Mouse (Mus musculus) stomach, embryonic 16.5 days (tissue): ENCODE data around the gene Ier5. TPM values are rescaled to one million over a fixed set of nuclear protein-coding genes. Genes with fewer than 3 reads are reported as not detected.

Experiments used
- ATAC-seq: fragments of 200-750 bp; cut with Nextera tagmentation; 2 replicates; pipeline ENCODE4 v1.8.0; 2017; ENCODE audit warnings: moderate number of reproducible peaks, moderate TSS enrichment; ENCODE audit not compliant: insufficient read depth, low FRiP score
- H3K27ac ChIP-seq: fragments of 300-500 bp; sonication (generic); 2 replicates; pipeline ENCODE4 v1.5.1; 2014; ENCODE audit warnings: low read length
- H3K27me3 ChIP-seq: fragments of 300-500 bp; sonication (generic); 2 replicates; pipeline ENCODE4 v1.6.1; 2014; ENCODE audit warnings: low read length, control low read depth, mixed read lengths; ENCODE audit not compliant: control insufficient read depth, insufficient read depth
- H3K36me3 ChIP-seq: fragments of 300-500 bp; sonication (generic); 2 replicates; pipeline ENCODE4 v1.6.1; 2014; ENCODE audit warnings: low read length; ENCODE audit not compliant: control insufficient read depth, insufficient read depth
- H3K4me1 ChIP-seq: fragments of 300-500 bp; sonication (generic); 2 replicates; pipeline ENCODE4 v1.6.1; 2014; ENCODE audit warnings: low read length, control low read depth, mixed read lengths; ENCODE audit not compliant: control insufficient read depth, insufficient read depth
- H3K4me2 ChIP-seq: fragments of 300-500 bp; sonication (generic); 2 replicates; pipeline ENCODE4 v1.6.1; 2014; ENCODE audit warnings: low read depth, low read length, mixed read lengths
- H3K4me3 ChIP-seq: fragments of 300-500 bp; sonication (generic); replicated peaks from 2 replicates; pipeline ENCODE4 v1.5.1; 2014; ENCODE audit warnings: mild to moderate bottlenecking, low read length
- H3K9ac ChIP-seq: fragments of 300-500 bp; sonication (generic); 2 replicates; pipeline ENCODE4 v1.6.1; 2014; ENCODE audit warnings: low read length
- H3K9me3 ChIP-seq: fragments of 300-500 bp; sonication (generic); replicated peaks from 2 replicates; pipeline ENCODE4 v1.6.1; 2016; ENCODE audit warnings: low read length, control low read depth; ENCODE audit not compliant: control insufficient read depth
- WGBS: fragments of 180-500 bp; shearing (Covaris S2); extraction: QIAGEN DNeasy Blood & Tissue Kit; methylation state at CpG from one replicate; pipeline ENCODE4 v1.1.7; 2014; 5-methylcytosine and 5-hydroxymethylcytosine counted together
- polyA plus RNA-seq: library from polyadenylated mRNA; unstranded; fragments of >200 nt; fragmentation: Nextera tagmentation; extraction: Ambion mirVana; gene quantifications from 2 replicates; pipeline ENCODE4 v1.2.1, GENCODE M21; 2015

The Ier5 gene
- polyA plus RNA-seq, 1 experiment from 2014 or later = 2.5 TPM

GRCm38 (mm10) chr1:155054366-155054965 lies 45.0 kb downstream of the Ier5 start:
- no peak overlapping the region for H3K4me2 ChIP-seq
- H3K27ac ChIP-seq = no peak overlapping the region
- H3K4me1 ChIP-seq = peaks cover 52% of the 10 kb centered on the region
- H3K36me3 ChIP-seq = no peaks in the 10 kb centered on the region
- H3K9ac ChIP-seq = no peak overlapping the region
- WGBS = 27% methylated on average over 6 of the region's 6 CpGs
- ATAC-seq = no peak
- no peaks in the 10 kb centered on the region for H3K9me3 ChIP-seq
- H3K27me3 ChIP-seq = no peaks in the 10 kb centered on the region
- no peak overlapping the region for H3K4me3 ChIP-seq

- 68% methylated on average over 1 of the region's 1 CpGs for WGBS
- Histone ChIP-seq H3K27me3 (no peaks in the 10 kb centered on the region), H3K27ac (peak overlapping the region; percentile 67), H3K36me3 (no peaks in the 10 kb centered on the region), H3K4me3 (no peak overlapping the region), H3K9ac (no peak overlapping the region), H3K9me3 (no peaks in the 10 kb centered on the region), H3K4me2 (no peak overlapping the region), H3K4me1 (peaks cover 48% of the 10 kb centered on the region)
- ATAC-seq = no peak
Observed at GRCm38 (mm10) chr1:155053296-155053695, 46.1 kb downstream of the Ier5 start.

GRCm38 (mm10) chr1:155052761-155053166 lies 46.7 kb downstream of the Ier5 start:
- Histone ChIP-seq H3K9ac (no peak overlapping the region; the same call in 1 of the 2 replicates), H3K27me3 (no peaks in the 10 kb centered on the region), H3K4me3 (no peak overlapping the region), H3K4me1 (peaks cover 48% of the 10 kb centered on the region), H3K36me3 (no peaks in the 10 kb centered on the region), H3K27ac (peak overlapping the region; percentile 67), H3K9me3 (no peaks in the 10 kb centered on the region), H3K4me2 (no peak overlapping the region)
- WGBS = 25% methylated on average over 9 of the region's 9 CpGs
- ATAC-seq = no peak

GRCm38 (mm10) chr1:155052131-155052760 lies 47.2 kb downstream of the Ier5 start:
- H3K4me2 ChIP-seq = no peak overlapping the region

GRCm38 (mm10) chr1:155051701-155052127 lies 47.7 kb downstream of the Ier5 start:
- no peak overlapping the region for H3K4me3 ChIP-seq
- H3K4me1 ChIP-seq = peaks cover 45% of the 10 kb centered on the region
- H3K4me2 ChIP-seq = no peak overlapping the region
- 48% methylated on average over 10 of the region's 10 CpGs for WGBS
- ATAC-seq = no peak
- H3K27me3 ChIP-seq = no peaks in the 10 kb centered on the region
- H3K9ac ChIP-seq = peak overlapping the region; percentile 51
- H3K27ac ChIP-seq = peak overlapping the region; percentile 67
- no peaks in the 10 kb centered on the region for H3K36me3 ChIP-seq
- H3K9me3 ChIP-seq = no peaks in the 10 kb centered on the region

More at GRCm38 (mm10) chr1:155052131-155052760, 47.2 kb downstream of the Ier5 start:
- H3K9me3 ChIP-seq = no peaks in the 10 kb centered on the region
- peak overlapping the region; percentile 67 for H3K27ac ChIP-seq
- no peaks in the 10 kb centered on the region for H3K36me3 ChIP-seq
- peak overlapping the region; percentile 51 for H3K9ac ChIP-seq
- no peak for ATAC-seq
- no peaks in the 10 kb centered on the region for H3K27me3 ChIP-seq
- peaks cover 48% of the 10 kb centered on the region for H3K4me1 ChIP-seq
- WGBS = 38% methylated on average over 4 of the region's 4 CpGs
- no peak overlapping the region for H3K4me3 ChIP-seq

GRCm38 (mm10) chr1:155050897-155051592 lies 48.4 kb downstream of the Ier5 start:
- Histone ChIP-seq H3K9ac (no peak overlapping the region), H3K4me1 (peaks cover 40% of the 10 kb centered on the region), H3K4me2 (no peak overlapping the region), H3K27ac (peak overlapping the region; percentile 67), H3K27me3 (no peaks in the 10 kb centered on the region), H3K9me3 (no peaks in the 10 kb centered on the region), H3K4me3 (no peak overlapping the region), H3K36me3 (no peaks in the 10 kb centered on the region)
- 85% methylated on average over 9 of the region's 9 CpGs for whole genome bisulfite sequencing
- ATAC-seq = no peak

- 44% methylated on average over 5 of the region's 5 CpGs for WGBS
- H3K27ac ChIP-seq = peak overlapping the region; percentile 46; the same call in 1 of the 2 replicates
- no peaks in the 10 kb centered on the region for H3K9me3 ChIP-seq
- H3K4me3 ChIP-seq = no peak overlapping the region
- peaks cover 36% of the 10 kb centered on the region for H3K4me1 ChIP-seq
- H3K27me3 ChIP-seq = no peaks in the 10 kb centered on the region
- no peaks in the 10 kb centered on the region for H3K36me3 ChIP-seq
- peak overlapping the region; percentile 23; the same call in 1 of the 2 replicates for H3K9ac ChIP-seq
- peak; percentile 65 for ATAC-seq
- H3K4me2 ChIP-seq = no peak overlapping the region
Observed at GRCm38 (mm10) chr1:155050174-155050573, 49.3 kb downstream of the Ier5 start.

GRCm38 (mm10) chr1:155048947-155049346 lies 50.5 kb downstream of the Ier5 start:
- WGBS = 6% methylated on average over 5 of the region's 5 CpGs

More at GRCm38 (mm10) chr1:155048947-155049346, 50.5 kb downstream of the Ier5 start:
- H3K4me2 ChIP-seq = no peak overlapping the region
- H3K4me1 ChIP-seq = peaks cover 30% of the 10 kb centered on the region
- no peaks in the 10 kb centered on the region for H3K9me3 ChIP-seq
- ATAC-seq = peak; percentile 83
- H3K36me3 ChIP-seq = no peaks in the 10 kb centered on the region
- H3K27ac ChIP-seq = no peak overlapping the region
- H3K4me3 ChIP-seq = no peak overlapping the region
- H3K9ac ChIP-seq = no peak overlapping the region
- no peaks in the 10 kb centered on the region for H3K27me3 ChIP-seq
